Mouse (Mus musculus) stomach, postnatal 0 days (tissue): ENCODE data around the gene Aldh3a2. TPM values are rescaled to one million over a fixed set of nuclear protein-coding genes. Genes with fewer than 3 reads are reported as not detected.

Source experiments
- ATAC-seq: fragments of 200-750 bp; cut with Nextera tagmentation; 2 replicates; pipeline ENCODE4 v1.8.0; 2017; ENCODE audit not compliant: low FRiP score, low TSS enrichment
- DNase-seq: peaks from one replicate; pipeline ENCODE4 v3.0.0-alpha.2; 2016; ENCODE audit warnings: low spot score
- H3K27ac ChIP-seq: fragments of 300-500 bp; sonication (generic); replicated peaks from 2 replicates; pipeline ENCODE4 v1.5.1; 2014; ENCODE audit warnings: mild to moderate bottlenecking, control low read depth
- H3K27me3 ChIP-seq: fragments of 300-500 bp; sonication (generic); 2 replicates; pipeline ENCODE4 v1.6.1; 2014; ENCODE audit warnings: low read length; ENCODE audit not compliant: control insufficient read depth, insufficient read depth
- H3K36me3 ChIP-seq: fragments of 300-500 bp; sonication (generic); 2 replicates; pipeline ENCODE4 v1.6.1; 2014; ENCODE audit warnings: low read length, mixed read lengths; ENCODE audit not compliant: control insufficient read depth, insufficient read depth
- H3K4me1 ChIP-seq: fragments of 300-500 bp; sonication (generic); replicated peaks from 2 replicates; pipeline ENCODE4 v1.6.1; 2014; ENCODE audit warnings: antibody characterized with exemption; ENCODE audit not compliant: control insufficient read depth, insufficient read depth
- H3K4me2 ChIP-seq: fragments of 300-500 bp; sonication (generic); replicated peaks from 2 replicates; pipeline ENCODE4 v1.6.1; 2014; ENCODE audit warnings: low read depth, mild to moderate bottlenecking, control low read depth, moderate library complexity
- H3K4me3 ChIP-seq: fragments of 300-500 bp; sonication (generic); 2 replicates; pipeline ENCODE4 v1.5.1; 2014; ENCODE audit warnings: low read depth, low read length, control low read depth
- H3K9ac ChIP-seq: fragments of 300-500 bp; sonication (generic); 2 replicates; pipeline ENCODE4 v1.6.1; 2014; ENCODE audit warnings: mild to moderate bottlenecking, low read length, control low read depth, mixed read lengths
- H3K9me3 ChIP-seq: fragments of 300-500 bp; sonication (generic); 2 replicates; pipeline ENCODE4 v1.6.1; 2016; ENCODE audit warnings: low read length; ENCODE audit not compliant: control insufficient read depth
- CTCF ChIP-seq: IDR thresholded peaks from 2 replicates; pipeline ENCODE4 v1.5.1; 2016; ENCODE audit warnings: antibody characterized with exemption, low read depth, mild to moderate bottlenecking, moderate library complexity
- EP300 ChIP-seq: optimal IDR thresholded peaks from 2 replicates; pipeline ENCODE3; 2016; ENCODE audit warnings: antibody characterized with exemption
- WGBS: fragments of 180-500 bp; shearing (Covaris S2); extraction: QIAGEN DNeasy Blood & Tissue Kit; methylation state at CpG from one replicate; pipeline ENCODE4 v1.1.7; 2014; 5-methylcytosine and 5-hydroxymethylcytosine counted together
- polyA plus RNA-seq: library from polyadenylated mRNA; unstranded; fragments of >200 nt; fragmentation: Nextera tagmentation; extraction: Ambion mirVana; gene quantifications from 2 replicates; pipeline ENCODE4 v1.2.1, GENCODE M21; 2015

Aldh3a2 gene
- polyA plus RNA-seq, 1 experiment from 2014 or later = 68.0 TPM

- ATAC-seq = no peak
- no peaks in the 10 kb centered on the region for H3K27me3 ChIP-seq
- H3K4me3 ChIP-seq = no peak overlapping the region
- no peak overlapping the region for H3K4me2 ChIP-seq
- TF ChIP-seq EP300 = no peak
- no peak for TF ChIP-seq CTCF
- no peak overlapping the region for H3K27ac ChIP-seq
- H3K9me3 ChIP-seq = no peaks in the 10 kb centered on the region
- 62% methylated on average over 3 of the region's 3 CpGs for WGBS
- DNase-seq = no peak
- H3K9ac ChIP-seq = no peak overlapping the region
- H3K36me3 ChIP-seq = no peaks in the 10 kb centered on the region
- no peaks in the 10 kb centered on the region for H3K4me1 ChIP-seq
Observed at GRCm38 (mm10) chr11:61276482-61276881, 9.2 kb upstream of the Aldh3a2 start.

- Histone ChIP-seq H3K9ac (no peak overlapping the region), H3K36me3 (no peaks in the 10 kb centered on the region), H3K4me3 (no peak overlapping the region), H3K9me3 (no peaks in the 10 kb centered on the region), H3K4me2 (no peak overlapping the region), H3K4me1 (no peaks in the 10 kb centered on the region), H3K27ac (no peak overlapping the region), H3K27me3 (no peaks in the 10 kb centered on the region)
- WGBS = 39% methylated on average over 8 of the region's 8 CpGs
- ATAC-seq (0 out of 2 replicates have a peak, but pooled peaks have one; percentile 34), DNase-seq (no peak)
- TF ChIP-seq CTCF = no peak
- TF ChIP-seq EP300 = no peak
Observed at GRCm38 (mm10) chr11:61275106-61275505, 7.8 kb upstream of the Aldh3a2 start.

GRCm38 (mm10) chr11:61274421-61274820 is 7.2 kb upstream of the Aldh3a2 start:
- Histone ChIP-seq H3K27ac (no peak overlapping the region), H3K4me3 (no peak overlapping the region), H3K4me2 (no peak overlapping the region), H3K9ac (no peak overlapping the region), H3K36me3 (no peaks in the 10 kb centered on the region), H3K27me3 (no peaks in the 10 kb centered on the region), H3K9me3 (no peaks in the 10 kb centered on the region), H3K4me1 (no peaks in the 10 kb centered on the region)
- ATAC-seq (no peak), DNase-seq (no peak)
- WGBS = 45% methylated on average over 1 of the region's 1 CpGs
- TF ChIP-seq CTCF (no peak), EP300 (no peak)

GRCm38 (mm10) chr11:61273928-61274327 is 6.7 kb upstream of the Aldh3a2 start:
- no peak overlapping the region for H3K27ac ChIP-seq
- H3K9ac ChIP-seq = no peak overlapping the region
- ATAC-seq (no peak), DNase-seq (no peak)
- H3K36me3 ChIP-seq = no peaks in the 10 kb centered on the region
- H3K27me3 ChIP-seq = no peaks in the 10 kb centered on the region
- H3K4me2 ChIP-seq = no peak overlapping the region
- H3K4me1 ChIP-seq = no peaks in the 10 kb centered on the region
- no peaks in the 10 kb centered on the region for H3K9me3 ChIP-seq
- WGBS = 63% methylated on average over 2 of the region's 2 CpGs
- no peak for TF ChIP-seq EP300
- no peak overlapping the region for H3K4me3 ChIP-seq

GRCm38 (mm10) chr11:61271612-61272011 is 4.3 kb upstream of the Aldh3a2 start:
- DNase-seq (no peak), ATAC-seq (no peak)
- Histone ChIP-seq H3K9me3 (no peaks in the 10 kb centered on the region), H3K9ac (no peak overlapping the region), H3K27ac (no peak overlapping the region), H3K4me3 (no peak overlapping the region), H3K4me1 (no peaks in the 10 kb centered on the region), H3K27me3 (no peaks in the 10 kb centered on the region), H3K36me3 (no peaks in the 10 kb centered on the region), H3K4me2 (no peak overlapping the region)
- TF ChIP-seq EP300 (no peak), CTCF (no peak)

- Histone ChIP-seq H3K27me3 (no peaks in the 10 kb centered on the region), H3K4me1 (no peaks in the 10 kb centered on the region), H3K4me3 (no peak overlapping the region), H3K27ac (no peak overlapping the region), H3K9me3 (no peaks in the 10 kb centered on the region), H3K36me3 (no peaks in the 10 kb centered on the region), H3K9ac (no peak overlapping the region), H3K4me2 (no peak overlapping the region)
- TF ChIP-seq EP300 (no peak), CTCF (no peak)
- ATAC-seq = no peak
- DNase-seq = no peak
- WGBS = 86% methylated on average over 5 of the region's 5 CpGs
Observed at GRCm38 (mm10) chr11:61270406-61270805, 3.1 kb upstream of the Aldh3a2 start.
